Mouse (Mus musculus): ENCODE measurements around the gene Sox13. TPM values are rescaled to one million over a fixed set of nuclear protein-coding genes. Genes with fewer than 3 reads are reported as not detected.

The Sox13 gene
- polyA plus RNA-seq, 1 experiment from 2014 or later, result 5.2 TPM

GRCm38 (mm10) chr1:133411506-133412147, 12.6 kb downstream of the Sox13 start:
- Histone ChIP-seq H3K4me1 (ENCODE audit: control insufficient read depth, insufficient read depth, low read length) (peaks cover 36% of the 10 kb centered on the region), H3K36me3 (ENCODE audit: control insufficient read depth, insufficient read depth, low read length) (no peaks in the 10 kb centered on the region), H3K9me3 (replicated peaks; ENCODE audit: control insufficient read depth, low read length) (no peaks in the 10 kb centered on the region), H3K4me3 (replicated peaks; ENCODE audit: low read length) (no peak overlapping the region), H3K27me3 (ENCODE audit: control insufficient read depth, insufficient read depth, low read length) (no peaks in the 10 kb centered on the region), H3K4me2 (ENCODE audit: low read depth, low read length) (no peak overlapping the region), H3K27ac (ENCODE audit: low read length) (no peak overlapping the region), H3K9ac (ENCODE audit: low read length) (no peak overlapping the region)
- no peak for ATAC-seq (ENCODE audit: insufficient read depth, low FRiP score)
- WGBS, result 81% methylated on average over 8 of the region's 8 CpGs

- WGBS, result 67% methylated on average over 9 of the region's 9 CpGs
- no peaks in the 10 kb centered on the region for H3K27me3 ChIP-seq (ENCODE audit: control insufficient read depth, insufficient read depth, low read length)
- H3K27ac ChIP-seq (ENCODE audit: low read length), result no peak overlapping the region
- no peak overlapping the region for H3K4me2 ChIP-seq (ENCODE audit: low read depth, low read length)
- no peaks in the 10 kb centered on the region for H3K9me3 ChIP-seq (replicated peaks; ENCODE audit: control insufficient read depth, low read length)
- ATAC-seq (ENCODE audit: insufficient read depth, low FRiP score), result no peak
- no peak overlapping the region for H3K9ac ChIP-seq (ENCODE audit: low read length)
- no peaks in the 10 kb centered on the region for H3K36me3 ChIP-seq (ENCODE audit: control insufficient read depth, insufficient read depth, low read length)
- H3K4me1 ChIP-seq (ENCODE audit: control insufficient read depth, insufficient read depth, low read length), result peaks cover 30% of the 10 kb centered on the region
- no peak overlapping the region for H3K4me3 ChIP-seq (replicated peaks; ENCODE audit: low read length)
Measured at GRCm38 (mm10) chr1:133409786-133410185, 14.4 kb downstream of the Sox13 start.

- no peak overlapping the region for H3K4me2 ChIP-seq (ENCODE audit: low read depth, low read length)
- no peaks in the 10 kb centered on the region for H3K9me3 ChIP-seq (replicated peaks; ENCODE audit: control insufficient read depth, low read length)
- 25% methylated on average over 6 of the region's 6 CpGs for WGBS
- ATAC-seq (ENCODE audit: insufficient read depth, low FRiP score), result no peak
- no peaks in the 10 kb centered on the region for H3K36me3 ChIP-seq (ENCODE audit: control insufficient read depth, insufficient read depth, low read length)
- H3K27me3 ChIP-seq (ENCODE audit: control insufficient read depth, insufficient read depth, low read length), result no peaks in the 10 kb centered on the region
- H3K4me1 ChIP-seq (ENCODE audit: control insufficient read depth, insufficient read depth, low read length), result peaks cover 24% of the 10 kb centered on the region
- H3K9ac ChIP-seq (ENCODE audit: low read length), result no peak overlapping the region
- H3K27ac ChIP-seq (ENCODE audit: low read length), result no peak overlapping the region
- no peak overlapping the region for H3K4me3 ChIP-seq (replicated peaks; ENCODE audit: low read length)
Measured at GRCm38 (mm10) chr1:133408880-133409516, 15.2 kb downstream of the Sox13 start.

DNA sequence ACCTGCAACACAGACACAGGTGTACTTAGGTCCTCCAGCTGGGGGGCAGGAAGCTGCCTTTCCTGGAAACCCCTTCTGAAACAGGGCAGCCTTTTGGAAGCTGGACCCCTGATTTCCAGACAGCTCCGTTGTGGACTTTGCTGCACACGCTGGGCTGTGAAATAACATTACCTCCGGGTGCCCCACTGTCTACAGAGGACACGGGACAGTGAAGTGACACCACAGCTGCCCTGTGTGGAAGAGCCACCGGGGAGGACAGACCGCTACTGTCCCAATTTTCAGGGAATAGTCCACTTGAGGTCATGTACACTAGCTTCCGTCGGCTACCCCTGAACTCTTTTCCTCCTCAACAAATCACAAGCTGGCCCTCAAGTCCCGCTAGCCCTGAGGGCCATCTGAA, 15.9 kb downstream of the Sox13 start:
- Histone ChIP-seq H3K36me3 (ENCODE audit: control insufficient read depth, insufficient read depth, low read length) (no peaks in the 10 kb centered on the region), H3K27me3 (ENCODE audit: control insufficient read depth, insufficient read depth, low read length) (no peaks in the 10 kb centered on the region), H3K9ac (ENCODE audit: low read length) (no peak overlapping the region), H3K4me2 (ENCODE audit: low read depth, low read length) (no peak overlapping the region), H3K9me3 (replicated peaks; ENCODE audit: control insufficient read depth, low read length) (no peaks in the 10 kb centered on the region), H3K4me3 (replicated peaks; ENCODE audit: low read length) (no peak overlapping the region), H3K27ac (ENCODE audit: low read length) (no peak overlapping the region), H3K4me1 (ENCODE audit: control insufficient read depth, insufficient read depth, low read length) (peaks cover 19% of the 10 kb centered on the region)
- no peak for ATAC-seq (ENCODE audit: insufficient read depth, low FRiP score)
- 58% methylated on average over 9 of the region's 9 CpGs for WGBS

DNA sequence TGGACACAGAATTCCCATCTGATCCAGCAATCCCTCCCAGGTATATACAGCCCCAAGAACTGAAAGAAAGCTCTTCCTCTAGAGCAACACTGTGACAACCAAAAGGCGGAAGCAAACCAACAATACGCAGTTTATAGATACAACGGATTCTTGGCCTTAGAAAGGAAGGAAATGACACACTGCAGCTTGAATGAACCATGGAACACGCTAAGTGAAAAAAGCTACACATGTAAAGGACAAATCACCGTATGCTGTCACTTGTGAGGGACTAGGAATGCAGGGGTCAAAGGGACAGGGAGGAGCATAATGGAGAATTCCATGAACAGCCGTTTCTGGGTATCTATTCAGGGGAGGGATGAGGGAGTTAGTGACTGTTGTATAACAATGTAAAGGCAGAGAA, 16.7 kb downstream of the Sox13 start:
- no peak overlapping the region for H3K4me3 ChIP-seq (replicated peaks; ENCODE audit: low read length)
- 61% methylated on average over 6 of the region's 6 CpGs for WGBS
- H3K9ac ChIP-seq (ENCODE audit: low read length), result no peak overlapping the region
- H3K36me3 ChIP-seq (ENCODE audit: control insufficient read depth, insufficient read depth, low read length), result no peaks in the 10 kb centered on the region
- H3K27me3 ChIP-seq (ENCODE audit: control insufficient read depth, insufficient read depth, low read length), result no peaks in the 10 kb centered on the region
- no peaks in the 10 kb centered on the region for H3K9me3 ChIP-seq (replicated peaks; ENCODE audit: control insufficient read depth, low read length)
- ATAC-seq (ENCODE audit: insufficient read depth, low FRiP score), result no peak
- peaks cover 10% of the 10 kb centered on the region; the same call in 1 of the 2 replicates for H3K4me1 ChIP-seq (ENCODE audit: control insufficient read depth, insufficient read depth, low read length)
- no peak overlapping the region for H3K27ac ChIP-seq (ENCODE audit: low read length)
- H3K4me2 ChIP-seq (ENCODE audit: low read depth, low read length), result no peak overlapping the region

DNA sequence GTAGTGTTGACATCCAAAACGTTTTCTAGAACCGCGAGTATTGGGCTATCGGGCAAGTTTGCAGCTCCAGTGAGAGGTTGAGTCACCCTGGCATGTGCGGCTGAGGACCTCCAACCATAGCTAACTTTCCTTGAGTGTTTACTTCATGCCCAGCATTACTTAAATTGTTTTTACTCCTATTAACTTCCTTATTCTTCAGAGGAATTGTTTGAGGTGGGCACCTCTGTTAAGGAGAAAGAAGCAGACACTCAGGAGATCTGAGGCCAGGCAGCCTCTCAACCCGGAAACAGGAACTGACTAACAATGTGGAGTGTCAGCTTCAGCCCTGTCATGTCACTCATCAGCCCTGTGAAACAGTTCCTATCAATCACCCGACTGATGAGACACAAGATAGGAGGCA, 17.6 kb downstream of the Sox13 start:
- WGBS, result 76% methylated on average over 7 of the region's 7 CpGs
- no peaks in the 10 kb centered on the region for H3K27me3 ChIP-seq (ENCODE audit: control insufficient read depth, insufficient read depth, low read length)
- H3K4me3 ChIP-seq (replicated peaks; ENCODE audit: low read length), result no peak overlapping the region
- no peaks in the 10 kb centered on the region for H3K9me3 ChIP-seq (replicated peaks; ENCODE audit: control insufficient read depth, low read length)
- ATAC-seq (ENCODE audit: insufficient read depth, low FRiP score), result no peak
- no peak overlapping the region for H3K27ac ChIP-seq (ENCODE audit: low read length)
- H3K4me1 ChIP-seq (ENCODE audit: control insufficient read depth, insufficient read depth, low read length), result peaks cover 7% of the 10 kb centered on the region; the same call in 1 of the 2 replicates
- no peak overlapping the region for H3K4me2 ChIP-seq (ENCODE audit: low read depth, low read length)
- H3K36me3 ChIP-seq (ENCODE audit: control insufficient read depth, insufficient read depth, low read length), result no peaks in the 10 kb centered on the region
- H3K9ac ChIP-seq (ENCODE audit: low read length), result no peak overlapping the region

DNA sequence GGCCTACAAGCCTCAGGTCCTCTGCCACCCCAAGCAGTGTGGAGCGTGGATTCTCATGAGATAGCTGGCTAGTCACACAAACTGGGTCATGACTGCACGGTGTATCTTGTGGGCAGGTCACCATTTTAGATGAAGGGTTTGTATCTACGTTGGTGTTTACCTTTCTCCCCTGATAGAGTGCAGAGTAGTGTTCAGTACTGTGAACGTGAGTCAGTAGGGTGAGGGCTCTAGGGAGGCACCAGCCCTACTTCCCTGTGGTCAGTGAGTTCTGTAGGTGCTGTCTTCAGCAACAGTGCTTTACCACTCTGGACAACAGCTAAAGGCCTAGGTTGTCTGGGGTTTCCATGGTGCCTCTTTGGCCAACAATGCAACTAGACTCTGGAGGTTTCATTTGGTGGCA, 20.2 kb downstream of the Sox13 start:
- no peaks in the 10 kb centered on the region for H3K9me3 ChIP-seq (replicated peaks; ENCODE audit: control insufficient read depth, low read length)

GRCm38 (mm10) chr1:133400014-133400725, 24.0 kb downstream of the Sox13 start:
- Histone ChIP-seq H3K36me3 (ENCODE audit: control insufficient read depth, insufficient read depth, low read length) (no peaks in the 10 kb centered on the region), H3K4me3 (replicated peaks; ENCODE audit: low read length) (no peak overlapping the region), H3K9ac (ENCODE audit: low read length) (no peak overlapping the region), H3K9me3 (replicated peaks; ENCODE audit: control insufficient read depth, low read length) (no peaks in the 10 kb centered on the region), H3K27me3 (ENCODE audit: control insufficient read depth, insufficient read depth, low read length) (no peaks in the 10 kb centered on the region), H3K4me2 (ENCODE audit: low read depth, low read length) (no peak overlapping the region), H3K27ac (ENCODE audit: low read length) (no peak overlapping the region), H3K4me1 (ENCODE audit: control insufficient read depth, insufficient read depth, low read length) (peaks cover 13% of the 10 kb centered on the region)
- 55% methylated on average over 13 of the region's 13 CpGs for WGBS
- ATAC-seq (ENCODE audit: insufficient read depth, low FRiP score), result no peak

More for the DNA sequence above, 20.2 kb downstream of the Sox13 start:
- 68% methylated on average over 4 of the region's 4 CpGs for WGBS
- H3K27ac ChIP-seq (ENCODE audit: low read length), result no peak overlapping the region
- H3K4me2 ChIP-seq (ENCODE audit: low read depth, low read length), result no peak overlapping the region
- H3K4me1 ChIP-seq (ENCODE audit: control insufficient read depth, insufficient read depth, low read length), result peaks cover 7% of the 10 kb centered on the region; the same call in 1 of the 2 replicates
- no peak overlapping the region for H3K4me3 ChIP-seq (replicated peaks; ENCODE audit: low read length)
- H3K36me3 ChIP-seq (ENCODE audit: control insufficient read depth, insufficient read depth, low read length), result no peaks in the 10 kb centered on the region
- no peaks in the 10 kb centered on the region for H3K27me3 ChIP-seq (ENCODE audit: control insufficient read depth, insufficient read depth, low read length)
- peak; percentile 62; the same call in 1 of the 2 replicates for ATAC-seq (ENCODE audit: insufficient read depth, low FRiP score)
- H3K9ac ChIP-seq (ENCODE audit: low read length), result no peak overlapping the region

Data from stomach, embryonic 16.5 days (tissue).